Mouse (Mus musculus) brain, embryonic 18.5 days (tissue): ENCODE results near the gene Gm17124.
"Not testable (repeated sequence)": the region's sequence is repeated elsewhere in the genome, so short reads cannot be mapped to it uniquely, and the experiment has no call there.

Experiments
- DNase-seq: peaks from one replicate; pipeline ENCODE4 v3.0.0-alpha.2; 2012; ENCODE audit warnings: low read depth, low spot score

Gene Gm17124

GRCm38 (mm10) chr14:42599782-42600181 is at the start of gene Gm17124:
TSS of gene Gm17124 (minus strand) at chr14:42599882.
- DNase-seq: not testable (repeated sequence)

GRCm38 (mm10) chr14:42641817-42642216 is 42.1 kb upstream of the Gm17124 start, which contains the start of gene Gm3633:
TSS of gene Gm3633 (minus strand) at chr14:42641917.
- DNase-seq: not testable (repeated sequence)
